Mouse (Mus musculus) ES-Bruce4 (cell line): ENCODE data around the gene Erp27. TPM values are rescaled to one million over a fixed set of nuclear protein-coding genes. Genes with fewer than 3 reads are reported as not detected.
A peak's percentile ranks its signal among the peaks of the same experiment; 100 is the strongest.

Experiments used
- H3K27ac ChIP-seq: 2 replicates; pipeline ENCODE4 v1.5.1; 2012; ENCODE audit warnings: low read length, inconsistent platforms; ENCODE audit not compliant: insufficient read depth
- H3K27me3 ChIP-seq: 2 replicates; pipeline ENCODE4 v1.6.1; 2012; ENCODE audit warnings: mild to moderate bottlenecking, low read length, inconsistent platforms; ENCODE audit not compliant: control insufficient read depth, poor library complexity, insufficient read depth, severe bottlenecking
- H3K36me3 ChIP-seq: 2 replicates; pipeline ENCODE4 v1.6.1; 2012; ENCODE audit warnings: inconsistent platforms, mild to moderate bottlenecking, low read length, moderate library complexity; ENCODE audit not compliant: control insufficient read depth, poor library complexity, insufficient read depth, severe bottlenecking
- H3K4me1 ChIP-seq: one replicate; pipeline ENCODE4 v1.8.1; 2011; ENCODE audit warnings: low read length; ENCODE audit not compliant: control insufficient read depth, insufficient read depth
- H3K4me3 ChIP-seq: 2 replicates; pipeline ENCODE4 v1.5.1; 2011; ENCODE audit warnings: low read depth, mild to moderate bottlenecking, low read length
- H3K9ac ChIP-seq: 2 replicates; pipeline ENCODE4 v1.6.1; 2012; ENCODE audit warnings: low read depth, mild to moderate bottlenecking, inconsistent platforms; ENCODE audit not compliant: poor library complexity, severe bottlenecking
- H3K9me3 ChIP-seq: replicated peaks from 2 replicates; pipeline ENCODE4 v1.6.1; 2012; ENCODE audit warnings: mild to moderate bottlenecking, low read length, inconsistent platforms; ENCODE audit not compliant: control insufficient read depth, poor library complexity, insufficient read depth, severe bottlenecking
- CTCF ChIP-seq: IDR thresholded peaks from one replicate; pipeline ENCODE4 v1.8.1; 2011; ENCODE audit warnings: low read depth, low read length
- EP300 ChIP-seq: IDR thresholded peaks from 2 replicates; pipeline ENCODE4 v1.6.1; 2011; ENCODE audit warnings: low read depth, low read length; ENCODE audit not compliant: insufficient read depth
- POLR2A ChIP-seq: IDR thresholded peaks from one replicate; pipeline ENCODE4 v1.8.1; 2011; ENCODE audit warnings: low read length; ENCODE audit not compliant: insufficient read depth
- polyA plus RNA-seq: library from polyadenylated mRNA; stranded (reverse); fragments of >200 nt; gene quantifications from 2 replicates; pipeline ENCODE4 v1.2.4, GENCODE M21; 2011; ENCODE audit warnings: low read depth; ENCODE audit not compliant: missing spikeins, insufficient read depth, insufficient read length

Gene Erp27
- polyA plus RNA-seq, 1 experiment: not detected

DNA sequence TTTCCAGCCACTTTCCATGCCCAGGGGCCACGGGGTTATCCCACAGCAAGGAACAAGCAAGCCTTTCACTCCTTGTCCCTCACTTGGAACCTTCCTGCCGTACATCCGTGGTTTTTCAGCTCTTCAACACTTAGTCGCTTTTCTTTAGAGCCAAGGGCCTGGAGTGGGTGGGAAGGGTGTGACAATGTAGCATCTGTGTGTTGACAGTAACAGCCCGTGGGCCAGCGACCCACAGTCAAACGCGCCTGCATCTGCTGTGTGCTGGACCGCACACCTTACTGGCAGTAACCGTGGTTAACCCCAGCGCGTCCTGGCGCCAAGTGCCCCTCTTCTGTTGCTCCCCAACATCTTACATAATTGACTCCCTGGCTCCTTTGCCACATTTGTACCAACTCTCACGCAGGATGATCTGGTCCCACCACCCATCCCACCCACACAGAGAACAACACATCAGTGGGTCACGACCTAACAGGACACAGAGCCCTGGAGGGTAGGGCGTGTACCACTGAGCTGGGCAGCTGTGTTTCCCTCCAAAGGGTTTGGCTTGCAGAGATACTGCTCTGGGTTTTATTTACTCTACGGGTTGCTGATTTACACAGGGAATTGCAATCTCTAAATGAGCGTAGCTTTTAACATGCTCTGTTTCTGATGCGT is 15.6 kb downstream of the Erp27 start:
- no peak overlapping the region for H3K4me3 ChIP-seq
- TF ChIP-seq CTCF (no peak), EP300 (peak; percentile 71; the same call in 1 of the 2 replicates)
- no peak overlapping the region for H3K9ac ChIP-seq
- H3K27ac ChIP-seq: no peak overlapping the region
- H3K9me3 ChIP-seq: no peaks in the 10 kb centered on the region
- no peaks in the 10 kb centered on the region for H3K36me3 ChIP-seq
- H3K4me1 ChIP-seq: peaks cover 8% of the 10 kb centered on the region
- no peaks in the 10 kb centered on the region for H3K27me3 ChIP-seq

DNA sequence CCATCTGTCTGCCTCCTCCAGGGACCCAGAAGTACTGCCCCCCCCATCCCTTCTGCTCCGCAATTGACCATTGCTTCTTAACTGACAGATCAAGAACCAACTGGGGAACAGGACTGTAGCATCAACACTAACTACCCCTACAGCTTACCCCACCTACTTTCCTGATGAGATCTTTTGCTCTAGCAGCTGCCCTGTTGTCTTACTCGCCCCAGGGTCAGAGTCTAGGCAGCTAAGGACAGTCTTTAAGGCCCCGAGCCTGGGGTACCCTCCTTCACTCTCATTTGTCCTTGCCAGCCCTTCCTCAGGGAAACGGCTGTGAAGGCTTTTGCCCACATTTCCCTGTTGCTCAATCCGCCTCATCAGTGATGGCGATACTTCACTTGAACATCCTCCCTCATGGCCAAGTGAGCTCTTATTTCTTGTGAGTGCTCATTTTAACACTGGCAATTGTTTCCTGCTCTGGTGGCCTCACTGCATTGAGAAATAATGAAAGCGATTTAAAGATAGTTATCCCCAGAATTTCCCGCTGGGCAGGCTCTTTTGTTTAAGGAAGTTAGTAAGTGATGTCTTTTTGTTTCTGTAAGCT is 18.0 kb downstream of the Erp27 start:
- no peak overlapping the region for H3K27ac ChIP-seq
- TF ChIP-seq EP300 (no peak), POLR2A (no peak), CTCF (no peak)
- peaks cover 8% of the 10 kb centered on the region for H3K4me1 ChIP-seq
- H3K27me3 ChIP-seq: no peaks in the 10 kb centered on the region
- H3K36me3 ChIP-seq: no peaks in the 10 kb centered on the region
- no peak overlapping the region for H3K4me3 ChIP-seq
- H3K9me3 ChIP-seq: no peaks in the 10 kb centered on the region
- no peak overlapping the region for H3K9ac ChIP-seq

GRCm38 (mm10) chr6:136902527-136902926 is 19.5 kb downstream of the Erp27 start:
- peaks cover 5% of the 10 kb centered on the region for H3K4me1 ChIP-seq

GRCm38 (mm10) chr6:136901010-136901409 is 21.0 kb downstream of the Erp27 start:
- H3K27me3 ChIP-seq: no peaks in the 10 kb centered on the region
- H3K9ac ChIP-seq: no peak overlapping the region
- no peaks in the 10 kb centered on the region for H3K4me1 ChIP-seq
- TF ChIP-seq CTCF: no peak
- TF ChIP-seq POLR2A: no peak
- TF ChIP-seq EP300: no peak
- H3K27ac ChIP-seq: no peak overlapping the region
- no peak overlapping the region for H3K4me3 ChIP-seq
- no peaks in the 10 kb centered on the region for H3K9me3 ChIP-seq
- no peaks in the 10 kb centered on the region for H3K36me3 ChIP-seq

More at GRCm38 (mm10) chr6:136902527-136902926, 19.5 kb downstream of the Erp27 start:
- TF ChIP-seq EP300 (no peak), CTCF (no peak), POLR2A (no peak)
- H3K9me3 ChIP-seq: no peaks in the 10 kb centered on the region
- H3K9ac ChIP-seq: no peak overlapping the region
- no peaks in the 10 kb centered on the region for H3K27me3 ChIP-seq
- H3K36me3 ChIP-seq: no peaks in the 10 kb centered on the region
- no peak overlapping the region for H3K27ac ChIP-seq
- no peak overlapping the region for H3K4me3 ChIP-seq

- TF ChIP-seq CTCF: no peak
- no peak for TF ChIP-seq EP300
- no peak for TF ChIP-seq POLR2A
- Histone ChIP-seq H3K4me1 (no peaks in the 10 kb centered on the region), H3K9me3 (no peaks in the 10 kb centered on the region), H3K36me3 (no peaks in the 10 kb centered on the region), H3K4me3 (no peak overlapping the region), H3K27me3 (no peaks in the 10 kb centered on the region), H3K27ac (no peak overlapping the region), H3K9ac (no peak overlapping the region)
Observed at GRCm38 (mm10) chr6:136900369-136901009, 21.5 kb downstream of the Erp27 start.

DNA sequence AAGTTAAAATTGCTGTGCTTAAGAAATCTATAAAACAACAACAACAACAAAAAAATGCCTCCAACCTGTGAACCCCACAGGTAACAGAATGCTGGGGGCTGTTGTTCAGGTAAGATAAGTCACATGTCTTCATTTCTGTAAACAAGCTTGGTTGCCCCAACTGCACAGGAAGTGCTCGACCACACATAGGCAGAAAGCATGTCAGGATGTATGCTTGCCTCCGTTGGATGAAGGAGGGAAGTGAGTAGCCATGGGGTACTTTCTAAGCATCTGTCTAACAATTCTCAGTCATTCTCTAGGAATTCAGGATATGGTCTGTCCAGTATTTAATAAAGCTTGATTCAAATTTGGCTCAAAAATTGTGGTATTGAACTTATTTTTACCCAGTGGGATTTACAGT is 23.0 kb downstream of the Erp27 start:
- Histone ChIP-seq H3K27ac (no peak overlapping the region), H3K4me3 (no peak overlapping the region), H3K36me3 (no peaks in the 10 kb centered on the region), H3K9ac (no peak overlapping the region), H3K27me3 (no peaks in the 10 kb centered on the region), H3K9me3 (no peaks in the 10 kb centered on the region), H3K4me1 (no peaks in the 10 kb centered on the region)
- TF ChIP-seq EP300 (no peak), POLR2A (no peak), CTCF (no peak)
